Mouse (Mus musculus) B cell, adult 2 months (primary cell): ENCODE measurements around the gene Dnal1.
A peak's percentile ranks its signal among the peaks of the same experiment; 100 is the strongest.

Source experiments
- DNase-seq, 2 experiments: peaks; one replicate each; pipeline ENCODE4 v3.0.0; 2022

Dnal1 gene

DNA sequence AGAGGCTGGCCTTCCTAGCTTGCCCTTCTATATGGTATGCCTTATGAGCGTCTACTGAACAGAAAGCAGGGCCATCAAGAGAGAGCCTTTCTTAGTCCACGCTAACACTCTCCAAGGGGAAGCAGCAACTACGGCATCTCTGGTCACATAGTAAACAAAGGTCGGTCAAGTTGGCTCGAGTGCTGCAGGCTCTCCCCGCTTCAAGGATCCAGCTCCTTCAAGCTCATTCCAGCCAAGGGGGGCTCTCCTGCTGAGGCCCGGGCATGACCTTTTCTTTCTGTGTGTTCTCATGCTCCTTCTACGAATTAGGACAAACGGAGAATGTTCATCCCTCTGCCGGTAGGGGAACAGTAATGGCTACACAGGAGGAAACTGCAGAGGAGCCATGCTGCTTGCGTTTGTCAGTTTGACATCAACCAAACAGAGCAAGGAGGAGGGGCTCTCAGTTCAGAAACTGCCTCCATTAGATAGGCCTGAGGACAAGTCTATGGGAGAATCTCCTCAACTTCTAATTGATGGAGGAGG, 49.5 kb downstream of the Dnal1 start:
- no peak for DNase-seq

DNA sequence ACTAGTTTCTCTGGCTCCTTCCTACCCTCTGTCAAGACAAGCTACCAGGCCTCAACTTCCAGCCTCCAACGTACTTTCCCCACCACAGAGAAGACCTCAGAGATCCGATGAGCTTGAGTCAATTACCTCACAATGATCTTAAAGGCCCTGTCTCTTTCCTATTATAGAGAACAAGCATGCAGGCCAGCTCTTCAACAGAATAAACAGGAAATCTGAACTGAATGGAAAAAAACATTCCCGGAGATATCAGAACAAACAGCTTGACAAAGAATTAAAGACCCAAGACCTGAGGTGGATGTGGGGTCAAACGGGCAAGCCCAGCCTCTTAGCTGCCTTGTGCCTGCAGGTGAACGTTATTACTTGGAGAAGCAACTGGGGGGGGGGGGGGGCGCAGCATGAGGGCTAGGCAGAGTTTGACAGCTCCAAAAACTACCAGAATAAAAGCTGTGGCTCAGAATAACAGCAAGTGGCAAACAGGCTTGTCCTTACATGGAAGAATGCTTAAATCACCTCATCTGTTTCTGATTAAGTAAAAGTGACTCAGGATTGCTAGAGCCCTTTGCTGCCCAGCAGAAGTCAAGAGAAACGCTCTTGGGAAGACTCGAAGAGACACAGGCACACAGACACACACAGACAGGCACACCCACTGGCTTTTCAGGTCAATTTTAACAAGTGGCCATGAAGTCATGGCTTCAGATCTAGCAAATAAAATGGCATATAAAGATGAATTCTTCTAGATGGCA, 51.6 kb downstream of the Dnal1 start:
- no peak for DNase-seq

DNA sequence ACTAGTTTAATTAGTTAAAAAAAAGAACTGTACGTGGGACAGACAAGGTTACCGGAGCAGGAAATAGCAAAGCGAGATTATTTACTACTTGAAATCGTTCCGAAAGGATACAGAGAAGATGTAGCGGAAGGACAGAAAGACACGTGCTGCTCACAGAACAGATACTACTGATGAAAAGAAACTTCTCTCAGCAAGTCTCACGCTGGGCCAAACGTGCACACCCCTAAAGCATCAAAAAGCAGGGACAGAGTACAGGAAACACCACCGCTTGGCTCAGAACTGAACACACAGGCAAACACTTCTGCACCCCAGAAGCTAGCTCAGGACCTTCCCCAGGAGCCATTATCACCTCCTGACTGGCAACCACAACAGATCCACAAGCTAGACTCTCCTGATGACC, 56.4 kb downstream of the Dnal1 start:
- no peak for DNase-seq

DNA sequence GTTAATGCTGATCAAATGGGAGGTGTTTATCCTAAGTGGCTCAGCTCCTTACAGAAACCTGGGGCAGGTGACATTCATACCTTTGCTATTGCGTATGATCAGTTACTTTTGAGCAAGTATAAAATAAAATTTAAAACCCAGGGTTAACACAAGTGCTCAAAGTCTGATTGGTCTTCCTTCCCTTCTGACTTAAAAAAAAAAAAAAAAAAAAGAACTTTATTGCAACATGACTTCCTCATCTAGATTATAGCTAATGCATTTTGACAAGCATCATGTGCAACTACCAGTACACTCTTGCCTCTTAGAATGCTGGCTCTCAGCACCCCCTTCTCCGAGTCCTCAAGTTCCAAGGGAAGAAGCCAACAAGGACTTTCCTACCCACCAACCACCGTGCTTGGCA, 58.0 kb downstream of the Dnal1 start:
- no peak for DNase-seq

DNA sequence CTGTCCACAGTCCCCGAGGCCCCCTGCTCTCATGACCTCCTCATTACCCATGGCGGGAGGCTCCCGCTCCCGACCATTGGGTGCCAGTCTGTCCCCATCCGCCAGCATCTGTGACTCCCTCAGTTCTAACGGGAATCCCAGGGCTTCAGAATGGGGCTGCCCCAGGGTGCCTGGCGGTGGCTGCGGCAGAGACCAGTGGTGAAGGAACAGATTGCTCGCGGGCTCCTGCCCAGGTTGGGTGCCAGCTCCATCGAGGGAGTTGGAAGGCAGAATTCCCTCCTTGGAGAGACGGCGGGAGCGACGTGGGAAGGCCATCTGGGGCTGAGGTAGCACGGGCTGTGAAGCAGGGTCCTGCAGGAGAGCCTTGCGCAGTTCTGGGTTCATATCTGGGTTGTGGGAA, 58.7 kb downstream of the Dnal1 start:
- no peak for DNase-seq

DNA sequence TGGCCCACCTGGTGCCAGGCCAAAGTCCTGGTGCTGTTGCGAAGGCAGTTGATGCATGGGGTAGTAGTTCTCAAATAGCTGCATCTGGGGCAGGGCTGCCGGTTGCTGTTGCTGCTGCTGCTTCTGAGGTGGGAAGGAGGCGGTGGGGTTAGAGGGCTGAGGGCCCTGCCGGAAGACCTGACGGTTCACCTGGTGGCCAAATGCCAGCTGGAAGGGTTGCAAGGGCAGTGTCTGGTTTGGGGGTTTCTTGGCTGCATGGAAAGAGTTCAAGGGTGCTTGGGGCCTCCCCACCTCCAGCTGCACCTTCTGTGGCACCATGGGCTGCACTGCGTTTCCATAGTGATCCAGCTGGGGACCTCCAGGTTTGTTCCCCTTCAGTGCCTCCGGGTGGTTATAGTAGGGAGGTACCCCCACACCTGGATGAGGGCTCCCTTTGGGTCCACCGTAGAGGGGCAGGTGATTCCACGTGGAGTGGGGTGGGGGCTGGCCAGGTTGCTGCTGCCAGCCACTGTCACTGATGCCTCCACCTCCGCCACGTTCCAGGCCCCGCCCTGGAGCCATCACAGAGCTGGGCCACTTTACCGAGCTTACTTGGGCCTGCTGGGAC, 59.2 kb downstream of the Dnal1 start:
- DNase-seq = no peak

DNA sequence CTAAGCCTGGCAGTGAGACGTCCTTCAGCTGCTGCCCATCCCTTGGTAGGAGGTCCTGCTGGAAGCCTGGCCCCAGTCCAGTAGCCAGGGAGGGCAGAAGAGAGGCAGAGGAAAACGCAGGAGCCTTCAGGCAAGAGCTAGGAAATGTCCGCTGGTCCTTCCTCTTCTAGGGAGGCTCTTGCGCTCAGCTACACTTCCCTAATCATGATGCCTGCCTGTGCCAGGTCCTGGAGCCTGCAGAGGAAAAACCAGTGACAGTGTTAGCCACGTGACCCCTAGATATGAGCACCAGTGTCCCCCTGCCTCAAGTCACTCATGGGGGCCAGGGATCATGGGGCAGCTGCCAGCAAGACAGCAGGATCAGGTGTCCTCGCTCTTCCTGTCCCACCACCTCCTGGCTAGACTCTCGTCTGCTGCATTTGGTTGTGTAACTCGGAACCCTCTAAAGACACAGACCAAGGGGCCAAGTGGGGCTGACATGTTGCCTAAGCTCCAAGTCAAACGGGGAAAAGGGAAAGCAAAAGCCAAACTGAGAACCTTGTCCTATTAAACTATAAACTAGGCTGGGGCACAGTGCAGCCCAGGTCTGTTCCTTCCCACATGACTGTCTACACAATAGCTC, 60.1 kb downstream of the Dnal1 start:
- DNase-seq = no peak

DNA sequence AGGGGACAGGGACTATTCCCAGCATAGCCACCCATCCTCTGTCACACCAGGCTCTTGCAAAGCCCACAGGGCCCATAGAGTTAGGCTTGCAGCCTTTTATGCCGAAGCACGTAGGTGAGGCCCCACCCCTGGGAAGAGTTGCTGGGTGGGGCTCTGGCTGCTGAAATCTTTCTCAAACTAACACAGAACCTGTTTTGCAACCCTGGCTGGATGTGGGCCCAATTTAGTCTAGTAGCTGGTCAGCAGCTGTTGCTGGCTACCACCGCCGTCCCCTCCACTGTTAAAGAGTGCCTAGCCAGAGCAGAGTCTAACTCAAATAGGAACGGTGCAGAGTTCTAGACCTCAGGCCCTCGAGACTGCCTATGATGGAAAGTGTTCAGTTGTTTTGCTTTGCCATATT, 60.7 kb downstream of the Dnal1 start:
- no peak for DNase-seq

DNA sequence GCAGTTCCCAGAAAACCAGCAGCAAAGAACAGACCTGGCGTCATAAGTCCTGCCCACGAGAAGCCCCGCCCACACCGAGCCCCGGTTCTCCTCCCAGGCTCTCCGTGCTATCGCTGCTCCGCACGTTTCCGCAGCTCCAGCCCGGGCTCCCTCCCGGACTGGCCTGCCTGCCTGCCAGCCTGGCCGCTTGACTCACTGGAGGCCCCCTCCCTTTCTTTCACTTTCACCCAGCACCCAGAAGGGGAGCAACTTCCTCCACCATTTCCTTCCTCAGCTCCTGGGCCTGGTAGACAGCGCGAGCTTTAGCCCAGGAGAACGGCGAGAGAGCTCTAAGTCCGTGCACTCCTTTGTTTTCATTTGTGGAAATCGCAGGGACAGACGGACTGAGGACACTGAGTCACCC, 61.5 kb downstream of the Dnal1 start:
- DNase-seq = peak; percentile 83

DNA sequence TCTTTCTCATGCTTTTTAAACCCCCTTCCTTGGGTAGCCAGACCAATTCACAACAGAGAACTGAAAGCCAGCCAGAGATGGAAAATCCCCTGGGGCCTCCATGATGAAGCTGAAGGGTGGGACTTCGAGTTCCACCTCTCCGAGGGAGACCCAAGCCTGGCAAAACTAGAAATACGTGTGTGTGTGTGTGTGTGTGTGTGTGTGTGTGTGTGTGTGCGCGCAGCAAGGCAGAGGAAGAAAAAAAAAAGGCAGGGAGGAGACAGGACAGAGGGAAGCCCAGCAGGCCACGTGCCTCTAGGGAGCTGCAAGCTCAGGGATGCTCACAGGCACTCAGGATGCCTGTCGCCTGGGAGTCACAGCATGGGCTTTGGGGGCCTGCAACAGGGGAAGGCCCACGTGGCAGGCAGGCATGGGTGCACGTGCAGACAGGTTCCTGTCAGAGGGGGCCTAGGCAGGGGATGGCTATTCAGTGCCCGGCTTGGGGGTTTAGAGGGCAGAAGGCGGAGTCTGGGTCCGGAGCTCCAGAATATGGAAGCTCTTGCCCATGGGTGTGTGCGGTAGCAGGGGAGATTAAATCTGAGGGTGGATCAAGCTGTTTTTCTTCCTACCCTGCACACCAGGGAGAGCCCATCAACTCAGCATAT, 62.1 kb downstream of the Dnal1 start:
- DNase-seq = peak; percentile 66 to 74

DNA sequence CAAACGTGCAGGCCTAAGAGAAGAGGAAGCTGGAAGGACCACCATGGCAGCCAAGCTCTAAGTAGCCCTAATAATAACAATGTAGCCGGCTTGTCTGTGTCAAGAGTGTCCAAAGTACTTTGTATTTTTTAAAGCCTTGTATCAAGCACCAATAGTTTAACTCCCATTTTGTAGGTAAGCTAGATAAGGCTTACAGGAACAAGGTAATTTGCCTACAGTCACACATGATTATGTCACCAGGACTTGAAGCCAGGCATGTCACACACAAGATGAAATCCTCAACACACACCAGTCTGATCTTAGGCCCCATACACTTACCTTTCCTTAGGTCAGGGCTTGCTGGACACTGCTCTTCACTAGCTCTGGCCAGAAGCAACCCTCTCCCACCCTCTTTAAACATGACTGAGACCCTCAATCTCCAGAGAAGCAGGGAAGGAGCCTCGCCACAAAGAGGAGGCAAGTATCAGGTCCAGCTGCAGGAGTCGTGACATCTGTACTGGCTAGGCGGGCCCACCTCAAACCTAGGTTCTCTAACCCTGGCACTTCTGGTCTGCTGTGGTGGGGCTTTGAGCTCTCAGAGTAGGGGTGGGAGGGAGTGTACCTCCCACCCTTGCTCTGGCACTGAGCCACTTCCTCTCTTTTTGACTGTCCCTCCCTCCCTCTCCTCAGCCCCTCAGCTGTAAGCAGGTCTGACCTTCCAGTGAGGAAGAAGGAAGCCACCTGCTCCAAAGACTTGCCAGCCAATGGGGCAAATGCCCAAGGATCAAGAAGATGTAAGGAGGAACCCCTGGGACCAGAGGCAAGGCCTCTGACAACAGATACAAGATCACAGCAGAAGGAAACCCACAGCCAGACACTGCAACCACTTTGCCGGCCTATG, 63.0 kb downstream of the Dnal1 start:
- peak; percentile 58 to 61 for DNase-seq

DNA sequence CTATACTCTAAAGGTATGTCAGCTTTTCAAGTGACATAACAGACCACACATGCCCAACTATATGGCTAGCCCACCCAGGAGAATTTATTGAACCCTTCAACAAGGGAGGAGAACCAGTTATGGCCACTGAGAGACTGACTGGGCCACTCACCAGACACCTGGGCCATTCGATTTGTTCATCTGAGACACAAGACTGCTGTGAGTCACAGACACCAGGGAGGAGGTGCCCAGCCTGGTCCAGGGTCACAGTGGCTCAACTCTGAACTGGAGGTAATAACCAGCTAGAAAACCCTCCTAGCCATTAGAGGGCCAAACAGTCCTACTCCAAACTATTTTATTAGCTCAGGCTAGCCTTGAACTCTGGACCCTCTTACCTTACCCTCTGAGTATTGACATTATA, 63.9 kb downstream of the Dnal1 start:
- peak; percentile 46 to 54 for DNase-seq

DNA sequence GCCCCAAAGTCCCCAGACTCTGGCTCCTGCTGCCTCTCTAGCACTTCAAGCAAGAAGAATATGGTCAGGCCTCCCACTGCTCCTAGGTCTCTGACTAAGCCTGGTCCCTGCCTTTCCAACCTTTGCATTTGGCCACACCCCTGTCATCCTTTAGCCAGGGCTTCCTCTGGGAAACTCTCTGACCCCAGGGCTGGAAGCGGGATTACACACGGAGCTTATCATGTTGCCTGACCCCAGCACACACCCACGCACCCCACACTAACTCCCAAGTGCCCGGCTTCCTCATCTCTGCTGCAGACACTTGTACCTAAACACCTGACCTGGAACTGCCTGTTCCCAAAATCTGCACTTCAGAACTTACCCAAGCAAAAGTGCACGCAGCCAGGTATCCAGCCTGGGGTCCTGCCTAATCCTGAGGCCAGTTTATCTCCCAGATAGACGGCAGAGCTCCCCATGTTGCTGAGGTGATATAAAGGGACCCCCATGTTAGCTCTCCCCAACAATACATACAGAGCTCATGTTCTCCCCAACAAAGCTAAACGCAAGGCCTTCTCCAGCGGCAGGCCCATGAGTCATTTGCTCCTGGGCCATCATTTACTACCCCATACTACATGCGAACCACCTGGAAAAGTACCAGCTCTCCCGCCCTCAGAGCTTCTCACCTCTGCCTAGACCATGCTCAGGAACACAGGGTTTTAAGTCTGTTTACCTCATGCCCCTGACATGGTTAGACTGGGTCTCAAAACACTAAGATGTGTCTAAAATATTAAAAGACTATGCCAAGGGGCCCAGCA, 64.7 kb downstream of the Dnal1 start:
- DNase-seq = peak in 1 of 2 experiments; percentile 21

DNA sequence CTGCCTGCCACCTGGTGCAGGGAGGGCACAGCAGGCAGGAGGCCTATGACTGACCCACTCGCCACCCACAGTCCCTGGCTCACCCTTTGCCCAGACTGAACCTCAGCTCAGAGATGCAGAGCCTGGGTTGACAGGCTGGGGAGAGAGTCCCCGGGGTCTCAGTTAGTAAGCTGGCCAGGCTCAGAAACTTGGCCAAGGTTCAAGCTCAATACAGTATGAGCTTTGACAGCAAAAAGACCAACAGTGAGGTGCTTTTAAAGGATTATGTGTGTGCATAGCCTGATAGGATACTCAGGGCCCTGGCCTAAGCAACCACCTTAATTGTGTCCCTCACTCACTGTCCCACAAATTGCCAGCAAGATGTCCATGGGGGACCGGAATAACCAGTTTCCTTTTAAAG, 65.9 kb downstream of the Dnal1 start:
- DNase-seq = no peak

DNA sequence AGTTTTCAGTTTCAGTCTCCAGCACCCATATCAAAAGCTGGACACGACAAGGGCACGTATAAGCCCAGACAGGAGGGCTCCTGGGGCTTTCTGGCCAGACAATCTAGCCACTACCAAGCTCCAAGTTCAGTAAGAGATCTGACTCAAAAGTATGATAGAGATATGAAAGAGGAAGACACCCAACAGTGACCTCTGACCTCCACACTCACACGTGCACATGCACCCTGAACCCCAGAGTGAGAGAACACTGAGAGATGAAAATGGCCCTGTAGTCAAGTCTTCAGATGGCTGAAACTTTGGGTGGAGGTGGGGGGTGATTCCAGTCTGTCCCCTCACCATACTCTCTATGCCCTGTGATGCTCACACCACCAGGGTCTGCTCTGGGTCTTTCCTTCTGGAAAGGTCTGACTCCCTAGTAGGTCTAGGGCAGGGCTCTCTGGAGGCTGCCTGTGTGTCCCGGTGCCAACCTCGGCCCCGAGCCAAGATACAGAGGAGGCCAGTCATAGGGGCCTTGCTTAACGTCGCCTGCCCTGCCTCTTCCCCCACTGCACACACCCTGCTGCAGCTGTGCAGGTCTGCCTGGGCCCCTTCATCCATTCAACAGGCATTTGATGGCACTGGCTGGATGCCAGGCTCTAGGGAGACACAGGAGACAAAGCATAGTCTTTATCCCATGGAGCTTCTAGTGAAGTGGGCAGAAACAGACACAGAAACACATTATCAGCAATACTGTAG, 66.7 kb downstream of the Dnal1 start:
- peak; percentile 53 to 54 for DNase-seq

DNA sequence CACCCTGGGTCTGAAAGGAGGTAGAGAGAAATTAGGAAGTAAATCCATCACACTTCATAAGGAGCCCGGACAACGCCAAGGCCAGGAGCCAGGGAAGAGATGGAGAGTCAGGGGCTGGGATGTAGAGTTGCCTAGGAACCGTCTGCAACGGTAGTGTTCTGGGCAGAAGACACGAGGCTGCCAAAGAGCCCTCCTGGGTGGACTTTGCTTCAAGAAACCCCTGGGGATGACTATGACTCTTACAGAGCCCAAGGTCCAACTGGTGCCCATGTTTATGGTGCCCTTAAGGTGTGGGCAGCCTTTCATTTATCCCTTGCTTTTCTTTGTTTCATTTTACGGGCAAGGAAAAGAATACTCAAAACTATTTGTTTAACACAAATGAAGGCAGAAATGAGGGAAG, 67.8 kb downstream of the Dnal1 start:
- no peak for DNase-seq

DNA sequence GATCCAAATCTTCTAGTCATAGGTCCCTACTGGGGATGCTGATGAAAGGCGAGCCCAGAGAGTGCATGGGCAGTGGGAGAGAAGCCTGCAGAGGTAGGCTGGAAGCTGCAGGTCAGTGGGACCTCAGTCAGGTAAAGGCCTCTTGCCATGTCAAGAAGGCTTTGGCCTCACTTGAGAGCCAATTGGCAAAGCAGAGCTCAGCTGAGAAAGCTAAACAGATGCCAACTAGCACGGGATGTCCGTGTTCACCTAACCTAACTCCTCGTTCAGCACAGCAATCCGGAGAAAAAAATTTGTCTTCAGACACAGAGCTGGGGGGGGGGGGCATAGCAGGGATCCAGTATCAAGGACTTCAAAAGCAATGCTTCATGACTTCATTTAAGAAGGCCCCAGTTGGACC, 70.8 kb downstream of the Dnal1 start:
- DNase-seq = no peak

DNA sequence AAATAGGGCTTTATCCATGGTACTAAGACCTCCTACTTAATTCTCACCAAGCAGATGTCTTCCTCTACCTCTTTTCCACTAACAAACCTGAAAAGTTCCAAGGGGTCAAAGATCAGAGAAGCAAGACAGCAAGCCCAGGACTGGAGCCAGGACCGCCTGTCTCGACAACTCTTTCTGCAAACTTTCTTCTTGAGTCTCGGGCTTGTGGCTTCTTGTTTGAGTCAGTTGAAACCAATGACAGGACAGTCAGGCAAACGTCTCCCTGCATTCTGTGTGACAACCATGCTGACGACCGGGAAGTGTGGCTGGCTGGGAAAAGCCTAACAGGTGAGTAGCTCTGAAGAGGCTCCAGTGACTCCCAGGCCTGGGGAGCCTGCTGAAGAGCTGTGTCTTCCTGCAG, 71.4 kb downstream of the Dnal1 start:
- DNase-seq = no peak

DNA sequence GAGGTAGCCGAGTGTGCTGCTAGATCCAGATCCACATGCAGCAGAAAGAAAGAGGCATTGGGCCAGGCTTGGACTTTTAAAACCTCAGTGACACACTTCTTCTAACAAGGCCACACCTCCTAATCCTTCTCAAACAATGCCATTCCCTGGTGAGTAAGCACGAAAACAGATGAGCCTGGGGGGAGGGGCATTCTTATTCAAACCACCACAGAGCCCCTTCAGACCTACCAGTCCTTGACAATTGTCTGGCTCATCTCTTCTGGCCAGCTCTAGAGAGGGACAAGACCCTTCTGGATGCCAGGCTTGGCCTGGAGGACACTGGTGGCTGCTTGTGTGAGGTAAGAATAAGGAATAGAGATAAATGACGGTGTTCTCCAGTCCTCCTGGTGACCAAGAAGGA, 72.4 kb downstream of the Dnal1 start:
- DNase-seq = peak; percentile 35 to 49

DNA sequence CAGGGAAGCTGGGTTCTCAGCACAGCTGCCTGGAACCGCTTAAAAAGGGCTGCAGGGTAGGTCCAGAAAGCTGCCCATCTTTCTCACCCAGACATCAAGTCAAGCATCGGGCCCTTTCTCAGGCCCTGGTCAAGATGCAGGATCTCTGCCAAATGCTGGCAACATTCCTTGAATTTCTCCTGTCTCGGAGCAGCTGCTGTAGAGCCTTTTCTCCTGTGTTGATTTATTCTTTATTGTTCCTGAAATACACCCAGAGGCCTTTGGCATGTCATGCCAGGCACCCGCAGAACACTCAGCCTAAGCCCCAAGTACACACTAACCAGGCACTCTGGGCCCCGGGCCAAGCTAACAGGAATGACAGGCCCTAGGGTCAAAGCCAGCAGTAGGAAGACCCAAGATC, 72.8 kb downstream of the Dnal1 start:
- no peak for DNase-seq
